Mouse (Mus musculus) spleen, embryonic (tissue): Measurements from ENCODE around the gene Trim29.

Experiments used
- CTCF ChIA-PET: fragments of 350-600 bp; sonication (Branson Sonifier 250); formaldehyde crosslinking; loops from one replicate; lab custom pipeline; 2022; lab: Charles Lee

Gene Trim29

DNA sequence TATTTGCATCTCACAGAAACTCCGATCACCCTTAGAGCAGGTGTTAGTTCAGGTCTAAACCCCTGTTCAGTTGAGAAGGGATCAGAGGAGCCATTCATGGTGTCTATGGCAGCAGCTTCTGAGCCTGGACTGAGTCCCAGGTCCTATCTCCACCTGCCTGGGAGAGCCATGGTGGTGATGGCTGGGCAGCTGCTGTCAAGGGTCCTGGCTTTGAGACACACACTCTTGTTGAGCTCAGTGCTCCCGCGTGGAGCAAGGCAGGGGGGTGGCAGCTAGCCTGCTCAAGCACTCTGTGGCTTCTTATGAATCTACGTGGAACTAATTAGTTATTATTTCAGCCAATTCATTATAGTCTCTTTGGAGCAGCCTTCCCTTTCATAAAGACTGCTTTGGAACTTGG is 73.2 kb downstream of the Trim29 start:
- CTCF ChIA-PET: no interaction called here

DNA sequence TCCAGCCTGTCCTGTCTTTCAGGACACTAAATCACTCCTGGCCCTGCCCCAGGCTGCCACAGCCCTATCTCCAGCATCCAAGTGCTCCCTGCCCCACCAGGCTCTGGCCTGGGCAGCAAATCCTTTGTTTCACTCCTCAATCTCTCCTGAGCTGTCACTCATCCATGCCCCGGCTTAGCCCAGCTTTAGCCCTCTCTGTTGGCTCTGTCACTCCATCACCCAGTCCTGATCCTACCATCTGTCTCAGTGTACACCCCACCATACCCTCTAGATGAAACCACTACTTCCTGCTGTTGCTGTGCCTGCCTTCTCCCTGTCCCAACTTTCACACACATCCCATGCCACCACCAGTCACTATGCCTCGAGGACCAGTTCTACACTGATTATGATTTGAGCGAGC is 73.8 kb downstream of the Trim29 start:
- CTCF ChIA-PET: no interaction called here
